Mouse (Mus musculus) lung, postnatal 25 days (tissue): ENCODE results near the gene Strip1.
"Not testable (repeated sequence)": the region's sequence is repeated elsewhere in the genome, so short reads cannot be mapped to it uniquely, and the experiment has no call there.

Source experiments
- DNase-seq: peaks from one replicate; pipeline ENCODE4 v3.0.0; 2022; ENCODE audit warnings: low spot score

Strip1 gene

GRCm38 (mm10) chr3:107631523-107631958 is at the start of gene Strip1:
Strip1 (minus strand) TSS chr3:107631694.
- DNase-seq, result peak; percentile 96

- DNase-seq, result peak; percentile 31
Observed at GRCm38 (mm10) chr3:107680790-107681576, 49.5 kb upstream of the Strip1 start.

- DNase-seq, result no peak
Observed at GRCm38 (mm10) chr3:107671509-107671908, 40.0 kb upstream of the Strip1 start.

DNA sequence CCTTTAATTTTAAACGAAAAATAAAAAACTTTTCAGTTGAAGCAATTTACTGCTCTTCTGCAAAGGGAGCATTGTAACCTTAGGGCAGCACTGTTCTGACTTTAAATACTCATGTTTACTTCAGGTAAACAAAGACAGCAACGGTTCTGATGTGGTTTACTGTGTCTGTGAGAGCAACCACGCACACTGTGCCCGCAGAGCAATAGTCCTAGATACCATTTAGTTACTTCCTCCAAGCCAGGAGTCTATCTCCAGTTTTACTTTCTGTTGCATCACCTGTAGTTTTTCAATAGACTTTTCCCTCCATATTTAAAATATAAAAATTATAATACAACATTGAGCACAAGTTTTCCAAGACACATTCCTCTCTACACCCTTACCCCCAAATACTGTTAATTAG is 39.0 kb upstream of the Strip1 start:
- no peak for DNase-seq

DNA sequence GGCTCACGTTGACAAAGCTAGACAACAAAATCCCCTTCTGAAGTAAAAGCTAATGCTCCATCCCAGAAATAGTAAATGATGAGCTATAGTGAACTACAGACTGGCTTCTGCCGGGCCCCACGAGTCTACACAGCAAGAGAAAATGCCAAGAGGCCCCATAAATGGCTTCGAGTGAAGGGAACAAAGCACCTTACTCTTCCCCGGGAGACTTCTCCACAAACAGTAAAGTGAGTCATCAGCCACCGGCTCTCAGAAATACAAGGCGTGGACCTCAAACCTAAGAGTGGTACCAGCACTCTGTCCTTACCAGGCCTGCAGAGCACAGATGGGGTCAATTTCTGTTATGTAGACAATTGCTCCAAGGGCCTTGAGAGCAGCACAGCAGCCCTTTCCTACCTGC is 37.3 kb upstream of the Strip1 start:
- no peak for DNase-seq

DNA sequence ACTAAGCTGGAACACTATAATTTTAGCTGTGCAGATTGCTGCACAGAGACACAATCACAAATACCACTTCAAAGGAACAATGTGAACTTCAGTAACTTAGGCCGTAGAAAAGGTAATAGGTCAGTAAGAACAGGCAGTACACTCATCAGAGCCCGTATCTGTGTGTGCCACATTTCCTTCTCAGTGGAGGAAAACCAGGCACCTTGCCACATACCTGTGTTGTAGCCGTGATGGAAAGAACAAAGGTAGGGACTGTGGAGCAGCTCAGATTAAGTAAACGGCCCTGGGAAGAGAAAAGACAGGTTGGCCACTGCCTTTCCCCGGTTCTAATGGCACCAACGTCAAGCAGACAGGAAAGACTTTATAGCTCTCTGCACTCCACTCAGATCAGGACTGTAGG is 35.9 kb upstream of the Strip1 start:
- no peak for DNase-seq

DNA sequence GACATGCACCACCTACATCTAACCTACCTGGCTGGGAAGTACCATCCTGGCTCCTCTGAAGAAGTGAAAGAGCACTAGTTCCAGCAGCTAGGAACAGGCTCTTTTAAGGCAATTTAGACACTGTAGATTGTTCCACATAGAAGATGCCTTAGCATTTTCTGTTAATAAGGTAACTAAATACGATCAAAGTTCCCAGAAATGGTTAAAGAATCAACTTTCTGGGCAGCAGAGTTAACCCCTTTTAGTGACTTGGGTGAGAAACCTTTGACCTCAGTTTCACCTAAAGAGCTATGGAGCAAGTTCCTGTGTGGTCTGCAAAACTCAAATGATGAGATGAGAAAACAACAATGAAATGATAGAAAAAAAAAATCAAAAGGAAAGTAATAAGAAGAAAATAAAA is 33.1 kb upstream of the Strip1 start:
- DNase-seq, result no peak

GRCm38 (mm10) chr3:107659000-107659399 is 27.5 kb upstream of the Strip1 start:
- DNase-seq, result no peak

DNA sequence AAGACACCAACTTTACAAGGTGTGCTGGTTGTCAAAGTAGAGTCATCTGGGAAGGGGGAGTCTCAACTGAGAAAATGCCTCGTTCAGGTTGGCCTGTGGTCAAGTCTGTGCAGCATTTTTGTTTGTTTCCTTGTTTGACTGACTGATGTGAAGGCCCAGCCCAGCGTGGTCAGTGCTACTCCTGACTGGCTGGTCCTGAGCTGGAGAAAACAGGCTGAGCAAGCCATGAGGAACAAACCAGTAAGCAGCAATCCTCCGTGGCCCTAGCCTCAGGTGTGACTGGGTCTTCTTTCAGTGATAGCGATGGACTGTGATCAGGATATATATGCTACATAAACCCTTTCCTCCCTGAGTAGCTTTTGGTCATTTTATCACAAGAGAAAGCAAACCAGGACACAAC is 25.4 kb upstream of the Strip1 start:
- no peak for DNase-seq

DNA sequence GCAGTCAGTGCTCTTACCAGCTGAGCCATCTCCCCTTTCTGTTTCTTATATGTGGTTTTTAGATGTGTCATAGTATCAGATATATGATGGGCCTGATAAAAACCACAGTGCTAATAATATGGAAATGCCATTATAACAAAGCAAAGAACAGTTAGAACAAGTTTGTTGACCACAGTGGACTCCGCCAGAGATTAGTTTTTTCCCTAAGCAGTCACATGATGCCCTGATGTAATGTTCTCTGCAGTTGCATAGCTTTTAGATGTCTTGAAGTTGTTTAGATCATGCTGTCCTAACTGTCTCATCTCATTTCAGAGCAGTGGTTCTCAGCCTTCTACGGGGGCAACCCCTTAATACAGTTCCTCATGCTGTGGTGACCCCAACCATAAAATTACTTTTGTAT is 24.7 kb upstream of the Strip1 start:
- DNase-seq, result no peak

GRCm38 (mm10) chr3:107655491-107655890 is 24.0 kb upstream of the Strip1 start:
- DNase-seq, result no peak

- no peak for DNase-seq
Observed at GRCm38 (mm10) chr3:107654861-107655260, 23.4 kb upstream of the Strip1 start.

DNA sequence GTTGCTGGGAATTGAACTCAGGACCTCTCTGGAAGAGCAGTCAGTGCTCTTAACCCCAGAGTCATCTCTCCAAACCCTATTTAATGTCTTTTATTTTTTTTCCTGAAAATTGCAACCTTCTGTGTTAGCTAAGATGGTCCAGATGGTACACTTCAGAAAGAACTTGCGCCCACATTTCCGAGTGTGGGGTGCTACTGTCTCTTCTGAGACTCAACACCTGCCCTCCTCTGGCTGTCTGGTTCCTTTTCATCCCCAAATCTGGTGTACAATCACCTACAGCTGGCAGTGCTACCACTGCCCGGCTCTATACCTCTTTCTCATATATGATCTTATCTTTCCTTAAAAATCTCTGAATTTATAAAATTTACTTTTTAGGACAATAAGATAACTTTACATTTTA is 21.5 kb upstream of the Strip1 start:
- DNase-seq, result no peak

DNA sequence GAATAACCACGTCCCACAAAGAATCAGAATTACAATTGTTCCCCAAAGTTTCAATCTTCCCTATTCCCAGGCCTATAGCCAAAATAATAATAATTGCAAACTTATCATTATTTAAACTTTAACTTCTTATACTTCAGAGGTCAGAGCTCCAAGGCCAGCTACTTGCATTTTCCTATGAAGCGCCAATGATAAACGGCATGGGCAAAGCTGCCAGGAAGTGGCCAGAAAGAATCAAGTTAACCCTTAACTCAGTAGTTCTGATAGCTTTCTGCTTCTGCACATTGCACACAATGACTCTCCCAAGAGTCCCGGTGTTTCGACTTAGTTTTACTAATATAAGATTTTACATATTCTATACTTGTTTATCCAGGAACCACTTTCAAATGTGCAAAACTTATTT is 18.8 kb upstream of the Strip1 start:
- not testable (repeated sequence) for DNase-seq

DNA sequence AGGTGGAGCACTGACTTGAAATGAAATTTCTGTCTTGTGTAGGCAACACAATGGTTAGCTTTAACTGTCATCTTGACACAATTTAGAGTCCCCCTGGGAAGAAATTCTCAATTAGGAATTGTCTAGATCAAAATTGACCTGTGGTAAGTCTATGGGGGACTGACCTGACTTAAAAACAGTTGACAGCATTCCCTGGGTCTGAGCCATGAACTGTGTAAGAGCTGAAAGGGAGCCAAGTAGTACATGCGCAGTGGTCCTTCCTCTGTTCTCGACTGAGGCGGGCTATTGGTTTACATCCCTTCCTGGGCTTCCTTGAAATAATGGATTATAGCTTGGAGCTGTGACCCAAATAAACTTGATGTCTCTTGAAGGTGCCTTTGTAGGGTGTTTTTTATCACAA is 15.5 kb upstream of the Strip1 start:
- DNase-seq, result no peak

DNA sequence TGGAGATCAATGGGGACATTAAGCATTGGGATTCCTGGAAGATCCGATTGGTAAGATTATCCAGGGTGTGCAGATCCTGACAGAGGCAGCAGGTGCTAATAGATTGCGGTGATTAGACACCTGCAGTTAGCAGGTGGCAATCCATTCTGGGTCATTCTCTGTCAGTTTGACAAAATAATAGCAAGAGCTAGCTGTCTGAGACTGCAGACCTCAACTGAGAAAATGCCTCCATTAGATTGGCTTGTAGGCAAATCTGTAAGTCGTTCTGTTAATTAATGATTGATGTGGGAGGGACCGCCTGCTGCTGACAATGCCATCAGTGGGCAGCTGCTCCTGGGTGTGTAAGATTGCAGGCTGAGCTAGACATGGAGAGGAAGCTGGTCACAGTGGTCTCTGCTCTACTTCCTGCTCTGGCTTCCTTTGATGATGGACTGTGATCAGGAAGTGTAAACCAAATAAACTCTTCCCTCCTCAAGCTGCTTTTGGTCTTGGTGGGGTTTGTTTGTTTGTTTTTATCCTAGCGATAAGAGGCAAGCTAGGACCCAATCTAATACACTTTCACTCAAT is 6.2 kb upstream of the Strip1 start:
- peak; percentile 20 for DNase-seq

DNA sequence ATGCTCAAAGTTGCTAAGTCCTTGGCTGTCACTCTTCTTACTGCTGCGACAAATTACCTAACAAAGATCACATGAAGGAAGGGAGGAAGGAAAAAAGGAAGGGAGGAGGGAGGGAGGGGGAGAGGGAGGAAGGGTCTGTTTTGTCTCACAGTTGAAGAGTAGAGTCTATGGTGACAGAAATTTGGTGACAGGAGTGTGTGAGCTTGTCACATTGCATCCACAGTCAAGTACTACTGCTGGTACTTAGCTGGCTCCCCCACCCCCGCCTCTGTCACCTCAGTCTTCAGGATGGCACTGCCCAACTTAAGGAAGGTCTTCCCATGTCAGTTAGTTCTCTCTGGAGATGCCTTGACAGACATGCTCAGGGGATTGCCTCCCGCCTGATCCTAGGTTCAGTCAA is 4.7 kb upstream of the Strip1 start:
- no peak for DNase-seq

DNA sequence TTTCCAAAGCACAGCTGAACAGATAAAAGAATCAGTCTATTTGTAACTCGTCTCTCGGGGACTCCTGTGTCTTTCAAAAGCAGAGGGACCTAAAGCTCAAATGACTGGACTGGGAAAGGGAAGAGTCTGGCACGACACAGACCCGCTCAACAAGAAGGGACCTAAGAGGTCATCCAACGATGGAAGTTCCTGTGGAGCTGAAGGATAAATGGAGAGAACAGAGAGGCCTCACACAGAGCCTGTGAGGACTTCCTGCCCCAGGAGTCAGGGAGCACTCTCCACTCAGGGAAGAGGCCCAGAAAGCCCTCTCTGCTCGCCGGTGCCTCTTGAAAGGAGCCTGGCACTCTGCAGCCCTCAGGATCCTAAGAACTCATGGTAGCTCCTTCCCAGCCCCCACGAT is 4.3 kb upstream of the Strip1 start:
- no peak for DNase-seq

DNA sequence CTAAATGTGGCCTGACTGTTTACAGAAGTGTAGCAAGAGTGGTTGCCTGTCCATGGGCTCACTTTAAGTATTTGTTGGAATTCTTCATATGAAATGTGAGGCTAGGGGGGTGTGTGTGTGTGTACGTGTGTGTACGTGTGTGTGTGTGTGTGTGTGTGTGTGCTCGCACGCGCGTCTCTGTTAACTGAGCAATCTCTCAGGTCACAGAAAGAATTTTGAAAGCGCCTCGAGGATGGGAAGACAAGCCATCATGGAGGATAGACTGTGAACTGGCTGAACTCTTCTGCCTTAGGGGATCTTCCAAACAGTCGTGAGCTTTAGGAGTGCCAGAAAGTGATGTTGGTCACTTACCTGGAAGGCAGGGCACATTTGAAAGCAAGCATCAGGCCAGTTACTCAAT is 2.4 kb upstream of the Strip1 start:
- no peak for DNase-seq

DNA sequence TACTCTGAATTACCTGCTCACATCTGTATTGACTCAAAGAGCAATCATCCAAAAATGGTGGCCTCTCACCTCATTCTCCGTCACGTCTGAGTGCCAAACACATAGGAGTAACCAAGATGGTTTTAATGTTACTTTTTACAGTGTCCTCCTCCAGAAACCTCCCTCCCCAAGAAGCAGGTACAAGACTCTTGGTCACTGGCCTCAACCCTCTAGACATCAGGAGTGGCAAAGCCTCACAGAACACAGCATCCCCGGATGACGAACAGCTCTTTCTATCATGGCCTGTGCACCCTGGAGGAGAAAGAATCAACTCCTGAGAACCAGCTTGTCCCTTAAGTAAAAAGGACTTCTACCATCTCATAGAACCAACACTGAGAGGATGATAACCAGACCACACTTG is 1.3 kb upstream of the Strip1 start:
- no peak for DNase-seq

- DNase-seq, result peak; percentile 26
Observed at GRCm38 (mm10) chr3:107630682-107631522, 592 bp downstream of the Strip1 start, which contains the start of gene Gm10961. Gm10961 (plus strand) TSS chr3:107631322.

DNA sequence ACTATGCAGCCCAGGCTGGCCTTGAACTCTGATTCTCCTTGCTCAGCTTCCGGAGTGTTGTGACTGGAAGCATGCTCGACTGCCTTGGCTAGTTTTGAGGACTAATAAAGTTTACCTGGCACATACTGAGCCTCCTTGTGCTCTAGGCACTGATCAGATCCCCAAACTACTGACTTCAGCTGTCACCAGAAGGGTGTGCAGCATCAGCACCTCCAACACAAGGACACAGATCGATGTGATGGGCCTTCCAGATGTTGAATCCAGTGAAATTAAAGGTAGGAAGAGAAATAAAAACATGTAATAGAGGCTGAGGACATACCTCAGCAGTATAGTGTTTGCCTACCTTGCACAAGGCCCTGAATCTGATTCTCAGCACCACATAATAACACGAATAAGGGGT is 2.1 kb downstream of the Strip1 start:
- DNase-seq, result no peak

- no peak for DNase-seq
Observed at GRCm38 (mm10) chr3:107628551-107628950, 2.9 kb downstream of the Strip1 start.
